Mouse (Mus musculus): Measurements from ENCODE around the gene Mrps12. TPM values are rescaled to one million over a fixed set of nuclear protein-coding genes. Genes with fewer than 3 reads are reported as not detected.

Mrps12 gene
- total RNA-seq, 2 experiments from 2014 or later = 55.7 to 56.6 TPM

- DNase-seq = no peak
Measured at GRCm38 (mm10) chr7:28758623-28759022, 17.0 kb upstream of the Mrps12 start.

GRCm38 (mm10) chr7:28756079-28756478, 14.5 kb upstream of the Mrps12 start, which contains the start of gene Ccer2:
Gene Ccer2 (plus strand): TSS chr7:28756174.
- DNase-seq = no peak

DNA sequence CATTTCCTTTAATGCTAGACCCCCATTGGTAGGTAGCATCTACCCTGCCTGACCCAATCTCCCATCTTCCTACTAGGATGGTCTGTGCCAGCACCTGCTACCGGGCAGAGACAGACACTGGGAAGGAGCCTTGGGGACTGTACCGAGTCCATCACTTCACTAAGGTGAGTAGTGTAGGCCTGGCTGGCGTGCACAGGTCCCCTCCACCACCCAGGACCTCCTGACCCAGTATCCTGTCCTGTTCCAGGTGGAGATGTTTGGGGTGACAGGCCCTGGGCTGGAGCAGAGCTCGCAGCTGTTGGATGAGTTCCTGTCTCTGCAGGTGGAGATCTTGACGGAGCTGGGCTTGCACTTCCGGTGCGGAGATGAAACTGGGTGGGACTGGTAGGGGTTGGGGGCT, 8.3 kb upstream of the Mrps12 start:
- no peak for DNase-seq

GRCm38 (mm10) chr7:28741368-28741708, 282 bp downstream of the Mrps12 start:
- DNase-seq = no peak

GRCm38 (mm10) chr7:28740949-28741348, 671 bp downstream of the Mrps12 start:
- no peak for DNase-seq

DNA sequence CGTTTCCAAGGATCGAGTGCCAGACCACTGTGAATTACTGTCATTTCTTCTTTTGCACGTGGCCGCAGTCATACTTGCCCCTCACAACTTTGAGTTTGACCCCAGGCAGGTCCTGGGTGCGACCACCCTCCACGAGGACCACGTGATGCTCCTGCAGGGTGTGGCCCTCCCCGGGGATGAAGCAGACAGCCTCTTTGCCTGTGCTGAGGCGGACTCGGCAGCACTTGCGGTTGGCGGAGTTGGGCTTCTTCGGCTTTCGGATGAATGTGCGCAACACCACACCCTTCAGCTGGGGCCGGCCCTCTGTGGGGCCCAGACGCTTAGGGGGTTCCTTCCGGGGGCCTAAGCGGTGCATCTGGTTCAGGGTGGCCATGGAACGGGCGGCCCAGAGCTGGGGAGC, 1.8 kb downstream of the Mrps12 start:
- DNase-seq = no peak

- DNase-seq = no peak
Measured at GRCm38 (mm10) chr7:28735701-28736100, 5.9 kb downstream of the Mrps12 start.

DNA sequence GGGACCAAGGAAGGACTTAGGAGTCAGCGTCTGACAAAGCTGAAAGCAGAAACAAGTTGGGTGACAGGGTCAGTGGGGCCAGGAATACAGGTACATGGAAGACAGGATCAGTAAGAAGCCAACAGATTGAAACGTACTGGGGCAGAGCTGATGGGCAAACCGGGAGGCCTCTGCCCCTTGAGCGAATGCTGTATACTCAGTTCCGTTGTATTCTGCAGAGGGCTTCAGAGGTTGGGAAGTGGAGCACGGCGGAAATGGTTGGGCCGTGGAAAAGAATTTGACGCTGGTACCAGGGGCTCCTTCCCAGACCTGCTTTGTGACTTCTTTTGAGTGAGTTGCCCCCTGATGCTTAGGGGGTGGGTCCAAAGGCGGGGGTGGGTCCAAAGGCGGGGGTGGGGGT, 8.4 kb downstream of the Mrps12 start:
- DNase-seq = no peak

GRCm38 (mm10) chr7:28732341-28733142, 9.1 kb downstream of the Mrps12 start:
- peak; percentile 50 to 59 for DNase-seq

- peak; percentile 54 to 55 for DNase-seq
Measured at GRCm38 (mm10) chr7:28727649-28728340, 13.8 kb downstream of the Mrps12 start.

DNA sequence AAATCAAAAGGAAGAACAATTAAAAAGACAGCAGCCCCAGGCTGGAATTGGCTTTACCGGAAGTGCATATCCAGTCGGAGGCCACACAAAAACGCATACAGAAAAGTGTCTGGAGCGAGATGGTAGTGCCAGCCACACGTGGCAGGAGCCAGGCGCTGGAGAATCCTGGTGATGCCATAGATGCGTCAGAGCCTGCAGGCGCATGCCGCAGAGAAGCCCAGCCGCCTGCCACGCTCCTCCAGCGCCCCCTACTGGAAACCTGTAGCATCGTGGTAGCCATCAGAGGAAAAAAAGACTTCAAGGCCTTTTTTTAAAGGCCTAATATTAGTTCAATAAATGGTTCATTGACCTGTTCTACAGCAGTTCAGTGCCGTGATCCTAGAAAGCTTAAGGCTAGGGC, 15.0 kb downstream of the Mrps12 start:
- peak; percentile 82 for DNase-seq

DNA sequence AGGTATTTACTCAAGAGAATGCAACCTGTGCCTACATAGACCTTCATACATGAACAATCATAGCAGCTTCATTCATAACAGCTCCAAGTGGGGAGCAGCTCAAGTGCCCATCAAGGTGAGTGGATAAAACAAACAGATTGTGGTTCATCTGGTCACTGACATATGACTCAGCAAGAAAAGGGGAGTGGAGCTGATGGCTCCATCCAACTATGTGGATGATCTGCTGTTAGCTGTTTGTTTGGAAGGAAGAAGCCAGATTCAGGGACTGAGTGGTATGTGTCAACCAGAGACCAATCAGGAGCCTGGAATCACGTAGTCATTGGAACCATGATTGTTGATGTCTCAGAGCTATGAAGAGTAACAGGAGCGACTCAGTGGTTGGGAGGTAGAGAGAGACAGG, 17.0 kb downstream of the Mrps12 start:
- DNase-seq = no peak

DNA sequence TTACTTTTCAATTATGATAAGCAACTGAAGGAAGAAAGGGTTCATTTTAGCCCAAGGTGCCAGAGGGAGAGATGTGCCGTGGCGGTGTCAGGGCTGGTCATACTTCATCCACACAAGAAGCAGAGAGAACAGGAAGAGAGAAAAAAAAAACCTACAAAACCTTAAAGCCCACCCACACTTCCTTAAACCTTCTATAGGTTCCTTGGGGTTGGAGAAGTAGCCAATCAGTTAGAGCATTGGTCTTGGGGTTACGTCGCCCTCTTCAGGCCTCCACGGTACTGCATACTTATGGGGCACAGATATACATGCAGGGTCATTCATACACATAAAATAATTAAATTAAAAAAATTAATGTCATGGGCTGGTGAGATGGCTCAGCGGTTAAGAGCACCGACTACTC, 19.5 kb downstream of the Mrps12 start:
- DNase-seq = no peak

DNA sequence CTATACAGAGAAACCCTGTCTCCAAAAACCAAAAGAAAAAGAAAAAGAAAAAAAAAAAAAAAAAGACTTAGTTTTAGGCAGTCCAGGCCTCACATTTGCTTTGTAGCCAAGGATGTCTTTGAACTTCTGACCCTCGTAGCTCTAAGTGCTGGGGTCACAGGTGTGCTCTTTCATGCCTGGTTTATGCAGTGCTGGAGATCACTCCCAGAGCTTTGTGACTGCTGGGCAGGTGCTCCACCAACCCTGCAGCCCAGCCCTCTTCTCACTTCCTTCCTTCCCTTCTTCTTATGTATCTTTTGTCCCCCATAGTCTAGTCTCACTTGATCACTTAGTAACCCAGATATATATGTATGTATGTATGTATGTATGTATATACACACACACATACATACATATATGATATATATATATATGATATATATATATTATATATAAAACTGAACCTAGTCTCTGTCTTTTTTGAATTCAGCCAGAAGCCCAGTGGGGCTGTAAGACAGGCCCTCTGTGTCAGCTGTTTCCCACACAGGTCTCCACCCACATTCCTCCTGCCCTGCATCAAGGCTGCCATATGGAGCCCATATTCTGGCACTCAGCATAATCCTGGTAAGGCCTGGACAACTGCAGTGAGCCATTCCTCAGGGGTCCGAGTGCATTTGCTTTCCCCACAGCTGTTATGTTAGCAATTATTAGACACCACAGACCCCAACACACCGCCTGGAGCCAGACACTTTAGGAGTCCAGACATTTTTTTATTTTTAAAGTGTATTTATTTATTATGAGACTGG, 20.7 kb downstream of the Mrps12 start:
- no peak for DNase-seq

DNA sequence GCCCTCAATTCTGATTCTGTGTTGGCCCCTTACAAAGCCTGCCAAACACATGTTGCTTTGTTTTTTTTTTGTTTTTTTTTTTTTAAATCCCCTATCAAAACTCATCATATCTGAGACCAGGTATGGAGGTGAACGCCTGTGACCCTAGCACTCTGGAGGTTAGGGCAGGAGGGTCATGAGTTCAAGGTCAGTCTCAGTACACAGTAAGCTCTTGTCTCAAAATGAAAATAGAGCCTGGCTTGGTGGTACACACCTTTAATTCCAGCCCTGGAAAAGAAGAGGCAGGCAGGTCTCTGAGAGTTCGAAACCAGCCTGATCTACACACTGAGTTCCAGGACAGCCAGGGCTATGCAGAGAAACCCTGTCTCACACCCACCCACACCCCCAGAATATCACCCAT, 22.0 kb downstream of the Mrps12 start:
- no peak for DNase-seq

DNA sequence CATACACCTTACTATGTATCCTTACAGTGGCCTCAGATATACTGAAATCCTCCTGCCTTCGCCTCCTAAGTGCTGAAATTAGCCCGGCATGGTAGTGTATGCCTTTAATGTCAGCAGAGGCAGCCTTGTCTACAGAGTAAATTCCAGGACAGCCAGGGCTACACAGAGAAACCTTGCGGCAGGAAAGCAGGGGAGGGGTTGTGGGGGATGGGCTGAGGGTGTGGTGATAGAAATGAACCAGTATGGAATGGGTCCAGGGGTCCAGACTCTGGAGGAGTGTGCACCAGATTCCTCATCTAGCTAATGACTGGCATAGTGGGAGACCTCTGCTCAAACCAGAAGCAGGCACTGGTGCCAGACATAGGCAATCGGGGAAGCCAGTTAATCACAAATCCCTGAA, 22.5 kb downstream of the Mrps12 start:
- DNase-seq = no peak

GRCm38 (mm10) chr7:28717726-28718125, 23.9 kb downstream of the Mrps12 start:
- DNase-seq = no peak

GRCm38 (mm10) chr7:28716590-28717281, 24.9 kb downstream of the Mrps12 start, which contains the start of gene Fbxo17:
Gene Fbxo17 (plus strand): TSS chr7:28716804.
- no peak for DNase-seq

GRCm38 (mm10) chr7:28715598-28715997, 26.0 kb downstream of the Mrps12 start:
- no peak for DNase-seq

DNA sequence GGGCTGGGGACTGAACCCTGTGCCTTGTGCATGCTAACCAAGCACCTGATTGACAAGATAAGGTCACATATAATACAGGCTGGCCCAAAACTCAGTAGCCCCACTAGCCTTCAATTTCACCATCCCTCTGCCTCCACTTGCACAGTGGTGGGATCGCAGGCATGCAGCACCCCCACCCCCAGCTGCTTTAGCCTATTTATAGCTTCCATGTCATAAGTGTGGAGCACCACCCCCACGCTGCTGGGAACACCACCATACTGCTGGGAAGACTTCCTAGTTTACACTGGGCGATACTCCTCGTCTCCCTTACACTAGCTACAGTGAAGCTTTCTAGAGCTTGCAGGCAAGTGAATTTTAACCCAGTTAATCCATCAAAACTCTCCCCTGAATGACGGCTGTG, 27.0 kb downstream of the Mrps12 start:
- DNase-seq = peak in 1 of 2 experiments; percentile 25

GRCm38 (mm10) chr7:28710962-28711361, 30.7 kb downstream of the Mrps12 start:
- no peak for DNase-seq

DNA sequence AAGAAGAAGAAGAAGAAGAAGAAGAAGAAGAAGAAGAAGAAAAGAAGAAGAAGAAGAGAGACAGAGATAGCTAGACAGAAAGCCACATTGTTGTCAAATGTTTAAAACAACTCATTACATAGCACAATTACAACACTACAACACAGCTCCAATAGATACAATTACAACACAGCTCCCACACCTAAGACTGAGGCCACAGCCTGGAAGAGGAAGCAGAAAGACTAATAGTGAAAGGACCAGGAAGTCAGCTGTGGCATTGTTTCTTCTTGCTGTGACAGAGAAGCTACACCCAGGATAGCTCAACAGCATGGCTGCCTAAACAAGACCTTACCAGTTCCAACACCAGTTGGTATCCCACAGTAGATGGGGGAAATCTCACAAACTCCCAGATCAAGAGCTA, 32.2 kb downstream of the Mrps12 start:
- no peak for DNase-seq
